8 mouse cellular contexts compared by ENCODE assay signal in genomic region chr16:33123938-33124820, GRCm38 (mm10).
DNase-seq lines count a peak whose midpoint lies in the region; ATAC-seq and TF ChIP-seq lines count a peak whose summit lies in the region.
"Had no signal": no experiment of that assay in that cellular context is flagged by ENCODE, and none has a peak within 500 bp of the region (broad histone marks: within the 10 kb centered on the region; RNA-seq: fewer than 3 reads in every experiment).

No protein-coding gene starts in this region.

- TF ChIP-seq CTCF in liver, embryonic 14.5 days (IDR thresholded peaks at IDR 0.05; ENCODE audit: low read depth): no peak
- no peak for TF ChIP-seq CTCF in kidney, adult 2 months (conservative IDR thresholded peaks at IDR 0.05; ENCODE audit: insufficient read depth, insufficient read length, low read depth, low read length)

- WGBS in kidney, embryonic 15.5 days: 54% methylated on average over 24 of the region's 24 CpGs
- 82% methylated on average over 24 of the region's 24 CpGs for WGBS in embryonic facial prominence, embryonic 10.5 days
- 76% methylated on average over 24 of the region's 24 CpGs for WGBS in liver, embryonic 14.5 days (ENCODE audit: insufficient replicate concordance)
- 71% methylated on average over 24 of the region's 24 CpGs for WGBS in kidney, adult 2 months

- no peak overlapping the region for H3K27ac ChIP-seq in kidney, embryonic 15.5 days
- H3K27ac ChIP-seq in embryonic facial prominence, embryonic 10.5 days (replicated peaks): no peak overlapping the region
- no peak overlapping the region for H3K27ac ChIP-seq in liver, embryonic 14.5 days
- H3K27ac ChIP-seq in kidney, adult 2 months (ENCODE audit: insufficient read depth, low read depth, low read length): no peak overlapping the region
- H3K27ac ChIP-seq: forebrain, embryonic 10.5 days had no signal

- H3K36me3 ChIP-seq in kidney, embryonic 15.5 days: peaks cover 12% of the 10 kb centered on the region
- H3K36me3 ChIP-seq in embryonic facial prominence, embryonic 10.5 days (replicated peaks): peaks cover 37% of the 10 kb centered on the region
- H3K36me3 ChIP-seq in liver, embryonic 14.5 days (replicated peaks; ENCODE audit: control insufficient read depth, insufficient read depth, low read depth): no peaks in the 10 kb centered on the region
- H3K36me3 ChIP-seq in kidney, adult 2 months (ENCODE audit: control insufficient read depth, insufficient read depth, low read length): no peaks in the 10 kb centered on the region

- intact Hi-C loops in gastrocnemius, postnatal 14 days (cut with DNase I; ENCODE audit: low total_unique reads): no loop called here

- no peaks in the 10 kb centered on the region for H3K9me3 ChIP-seq in kidney, embryonic 15.5 days (replicated peaks)
- no peaks in the 10 kb centered on the region for H3K9me3 ChIP-seq in embryonic facial prominence, embryonic 10.5 days
- no peaks in the 10 kb centered on the region for H3K9me3 ChIP-seq in liver, embryonic 14.5 days (ENCODE audit: control insufficient read depth, low read length)
- H3K9me3 ChIP-seq: forebrain, embryonic 10.5 days had no signal

- no peak for ATAC-seq in kidney, embryonic 15.5 days (replicated peaks; ENCODE audit: low FRiP score)
- peak; percentile 45; the same call in 1 of the 2 replicates for ATAC-seq in liver, embryonic 14.5 days (ENCODE audit: insufficient read depth)

- TF ChIP-seq POLR2A in kidney, adult 2 months (IDR thresholded peaks at IDR 0.05; ENCODE audit: low read depth, low read length): no peak

- H3K4me1 ChIP-seq in kidney, embryonic 15.5 days: 0 out of 2 replicates have a peak, but pooled peaks cover 5% of the 10 kb centered on the region
- H3K4me1 ChIP-seq in embryonic facial prominence, embryonic 10.5 days: peaks cover 17% of the 10 kb centered on the region
- peaks cover 0 to 6% of the 10 kb centered on the region in 2 experiments; a peak in 2 of 4 replicates for H3K4me1 ChIP-seq in liver, embryonic 14.5 days (replicated peaks; ENCODE audit: control insufficient read depth in 2 of 2, insufficient read depth in 2 of 2, low read length in 1 of 2)
- H3K4me1 ChIP-seq in kidney, adult 2 months (ENCODE audit: control insufficient read depth, insufficient read depth, low read length): no peaks in the 10 kb centered on the region

- TF ChIP-seq EP300 in liver, embryonic 14.5 days (IDR thresholded peaks at IDR 0.05; ENCODE audit: low read depth): no peak

- no peaks in the 10 kb centered on the region for H3K27me3 ChIP-seq in kidney, embryonic 15.5 days
- H3K27me3 ChIP-seq in embryonic facial prominence, embryonic 10.5 days (replicated peaks; ENCODE audit: low read depth, poor library complexity, severe bottlenecking): no peaks in the 10 kb centered on the region
- H3K27me3 ChIP-seq in liver, embryonic 14.5 days (ENCODE audit: control insufficient read depth, insufficient read depth, low read length): no peaks in the 10 kb centered on the region
- no peaks in the 10 kb centered on the region for H3K27me3 ChIP-seq in kidney, adult 2 months (replicated peaks; ENCODE audit: control insufficient read depth, insufficient read depth, low read length)

- H3K4me2 ChIP-seq in kidney, embryonic 15.5 days: no peak overlapping the region
- H3K4me2 ChIP-seq in liver, embryonic 14.5 days (ENCODE audit: low read depth): peak overlapping the region; percentile 20; the same call in 1 of the 2 replicates

- DNase-seq in kidney, postnatal 10 days: peak; percentile 46
- DNase-seq in adrenal gland, adult 2 months: peak; percentile 59
- DNase-seq in embryonic facial prominence, embryonic 10.5 days (ENCODE audit: low spot score): peak; percentile 15
- DNase-seq in liver, embryonic 14.5 days (ENCODE audit: low read depth in 3 of 3, low spot score in 3 of 3): peak in 2 of 3 experiments; percentile 16 to 17
- DNase-seq in kidney, adult 2 months: no peak
- no peak for DNase-seq in gastrocnemius, postnatal 14 days

- no peak overlapping the region for H3K4me3 ChIP-seq in kidney, embryonic 15.5 days (replicated peaks)
- H3K4me3 ChIP-seq in embryonic facial prominence, embryonic 10.5 days: no peak overlapping the region
- H3K4me3 ChIP-seq in liver, embryonic 14.5 days (ENCODE audit: insufficient read depth in 1 of 2, low read depth in 2 of 2, low read length in 2 of 2): no peak overlapping the region
- H3K4me3 ChIP-seq in kidney, adult 2 months (ENCODE audit: insufficient read depth, low read depth, low read length): no peak overlapping the region
- H3K4me3 ChIP-seq: forebrain, embryonic 10.5 days had no signal

- H3K9ac ChIP-seq in kidney, embryonic 15.5 days: no peak overlapping the region
- no peak overlapping the region for H3K9ac ChIP-seq in liver, embryonic 14.5 days (replicated peaks)

Comparison
In these comparisons a context has a peak if more than half of its experiments do, and no peak if none do; other contexts are left out.
1. DNase-seq: peak in kidney, postnatal 10 days (single experiment), adrenal gland, adult 2 months (single experiment), embryonic facial prominence, embryonic 10.5 days (single experiment) and liver, embryonic 14.5 days (2 of 3); none in kidney, adult 2 months (single experiment) and gastrocnemius, postnatal 14 days (single experiment).